Mouse (Mus musculus) embryo, embryonic 9.5 days (tissue): ENCODE data around the gene Zfp85.
"Not testable (repeated sequence)": the region's sequence is repeated elsewhere in the genome, so short reads cannot be mapped to it uniquely, and the experiment has no call there.

Experiments used
- DNase-seq: peaks from one replicate; pipeline ENCODE4 v3.0.0-alpha.2; 2017; ENCODE audit errors: extremely low spot score

The Zfp85 gene

GRCm38 (mm10) chr13:67754333-67755306 is at the start of gene Zfp85:
Gene Zfp85 (minus strand): TSS chr13:67755228.
- DNase-seq: peak; percentile 82

GRCm38 (mm10) chr13:67799151-67799550 is 44.1 kb upstream of the Zfp85 start:
- not testable (repeated sequence) for DNase-seq

- DNase-seq: no peak
Observed at GRCm38 (mm10) chr13:67798618-67799017, 43.6 kb upstream of the Zfp85 start.

GRCm38 (mm10) chr13:67791921-67792455 is 37.0 kb upstream of the Zfp85 start:
- no peak for DNase-seq

GRCm38 (mm10) chr13:67779265-67780221 is 24.5 kb upstream of the Zfp85 start, which contains the start of gene Zfp493:
Gene Zfp493 (plus strand): TSS chr13:67779693.
- peak; percentile 80 for DNase-seq

- no peak for DNase-seq
Observed at GRCm38 (mm10) chr13:67763031-67763768, 8.2 kb upstream of the Zfp85 start.

GRCm38 (mm10) chr13:67759966-67760365 is 4.9 kb upstream of the Zfp85 start:
- no peak for DNase-seq

- no peak for DNase-seq
Observed at GRCm38 (mm10) chr13:67755761-67756160, 733 bp upstream of the Zfp85 start.

- DNase-seq: no peak
Observed at GRCm38 (mm10) chr13:67743896-67744295, 11.1 kb downstream of the Zfp85 start.

- DNase-seq: no peak
Observed at GRCm38 (mm10) chr13:67742941-67743340, 12.1 kb downstream of the Zfp85 start.

- not testable (repeated sequence) for DNase-seq
Observed at GRCm38 (mm10) chr13:67734391-67734790, 20.6 kb downstream of the Zfp85 start.

GRCm38 (mm10) chr13:67729441-67729840 is 25.6 kb downstream of the Zfp85 start:
- peak; percentile 22 for DNase-seq

GRCm38 (mm10) chr13:67728641-67729318 is 26.2 kb downstream of the Zfp85 start, which contains the start of gene Zfp65:
Gene Zfp65 (minus strand): TSS chr13:67729173.
- DNase-seq: peak; percentile 66

GRCm38 (mm10) chr13:67728106-67728505 is 26.9 kb downstream of the Zfp85 start:
- no peak for DNase-seq

- DNase-seq: not testable (repeated sequence)
Observed at GRCm38 (mm10) chr13:67725331-67725730, 29.7 kb downstream of the Zfp85 start.

- DNase-seq: peak; percentile 88
Observed at GRCm38 (mm10) chr13:67723848-67724479, 31.1 kb downstream of the Zfp85 start.
